Mouse (Mus musculus) cortical plate, adult 2 months (tissue): ENCODE data around the gene Ofd1.

Source experiments
- CTCF ChIP-seq: fragments of 200-500 bp; IDR thresholded peaks from 2 replicates; pipeline ENCODE4 v1.5.1; 2011; ENCODE audit warnings: mild to moderate bottlenecking, control low read depth, low read length; ENCODE audit not compliant: insufficient read depth; ENCODE audit errors: extremely low read depth
- POLR2A ChIP-seq: fragments of 200-500 bp; IDR thresholded peaks from 2 replicates; pipeline ENCODE4 v1.6.1; 2011; ENCODE audit warnings: mild to moderate bottlenecking, low read length, control low read depth; ENCODE audit not compliant: insufficient read depth; ENCODE audit errors: extremely low read depth

GRCm38 (mm10) chrX:166386656-166387055, 53.8 kb downstream of the Ofd1 start:
- TF ChIP-seq POLR2A (no peak), CTCF (no peak)
